Mouse (Mus musculus): ENCODE results near the gene Msl2.

DNA sequence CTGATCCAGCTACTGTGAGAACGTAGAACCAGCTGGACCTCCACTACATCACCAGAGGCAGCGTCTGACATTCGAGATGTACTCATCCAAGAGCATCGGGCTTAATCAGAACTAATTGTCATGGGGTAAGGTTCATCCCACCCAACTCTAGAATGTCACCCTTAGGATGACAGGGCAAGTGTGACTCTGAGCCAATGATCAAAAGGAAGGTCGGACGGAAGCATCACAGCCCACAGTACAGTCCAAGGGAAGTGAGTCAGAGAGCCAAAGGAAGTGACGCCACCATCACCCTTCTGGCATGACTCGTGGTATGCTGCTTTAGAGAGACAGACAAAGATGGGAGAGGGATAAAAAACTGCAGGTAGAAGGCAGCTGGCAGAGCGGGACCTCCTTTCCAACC is 31.7 kb upstream of the Msl2 start:
- TF ChIP-seq CTCF (conservative IDR thresholded peaks at IDR 0.05; ENCODE audit: low read length) (no peak), POU5F1 (IDR thresholded peaks at IDR 0.05; ENCODE audit: borderline replicate concordance, low read length) (no peak)
